Mouse (Mus musculus) spleen, postnatal 0 days (tissue): Measurements from ENCODE around the gene Olfr1113. TPM values are rescaled to one million over a fixed set of nuclear protein-coding genes. Genes with fewer than 3 reads are reported as not detected.

ENCODE experiments used
- polyA plus RNA-seq: library from polyadenylated mRNA; unstranded; fragments of >200 nt; fragmentation: Nextera tagmentation; extraction: Ambion mirVana; gene quantifications from 2 replicates; pipeline ENCODE4 v1.2.1, GENCODE M21; 2015

Olfr1113 gene
- polyA plus RNA-seq: not detected in 2 replicates

DNA sequence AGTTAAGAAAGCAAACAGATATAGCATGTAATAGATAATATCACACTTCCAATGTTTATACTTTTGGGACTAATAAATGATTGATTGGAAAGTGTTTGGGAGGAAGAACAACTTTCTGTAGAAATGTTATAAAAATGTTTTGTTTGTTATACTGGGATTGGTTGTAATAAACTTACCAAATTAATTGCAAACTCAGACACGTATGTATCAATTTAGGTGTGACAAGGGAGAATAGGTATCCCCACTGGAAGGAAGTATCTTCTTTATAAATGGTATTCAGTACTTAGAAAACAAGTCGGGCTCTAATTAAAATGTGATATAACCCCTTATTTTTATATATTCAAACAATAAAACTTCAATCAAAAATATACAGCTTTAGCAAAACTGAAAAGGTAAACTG lies at the start of gene Olfr1113:
Gene Olfr1113, plus strand, starts transcription at position 301 of the 400 bp plus-strand sequence.

DNA sequence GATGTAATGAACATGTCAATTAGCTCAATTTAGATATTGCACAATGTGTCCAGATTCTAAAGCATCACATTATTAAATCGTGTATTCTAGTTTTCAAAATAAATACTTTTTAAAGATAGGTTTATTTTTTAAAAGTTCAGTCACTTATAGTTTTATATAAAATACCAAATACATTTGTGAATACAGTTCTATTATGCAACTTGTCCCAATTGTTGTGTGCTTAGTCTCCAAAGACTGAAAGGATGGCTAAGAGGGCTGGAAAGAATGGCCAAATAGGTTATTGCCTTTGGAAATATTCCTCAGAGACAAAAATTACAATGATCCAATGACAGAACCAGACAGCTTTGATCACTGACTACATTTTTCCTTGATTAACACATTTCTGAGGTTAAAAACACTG lies 21.3 kb upstream of the Olfr1113 start, which contains the start of gene Olfr1112:
Gene Olfr1112, plus strand, starts transcription at position 301 of the 400 bp plus-strand sequence.

GRCm38 (mm10) chr2:87247713-87248112 lies 38.9 kb downstream of the Olfr1113 start, which contains the start of gene Olfr1115:
Gene Olfr1115 (plus strand): TSS chr2:87248013.

Other genes starting within 250 kb of the Olfr1113 start
- gene Olfr1099, start 248.3 kb upstream of the Olfr1113 start, polyA plus RNA-seq: not detected in 2 replicates
- gene Olfr1100, start 229.0 kb upstream of the Olfr1113 start, polyA plus RNA-seq: not detected in 2 replicates
- not detected in 2 replicates for gene Olfr1101, start 217.7 kb upstream of the Olfr1113 start, polyA plus RNA-seq
- not detected in 2 replicates for gene Olfr1102, start 210.6 kb upstream of the Olfr1113 start, polyA plus RNA-seq
- not detected in 2 replicates for gene Olfr1104, start 181.9 kb upstream of the Olfr1113 start, polyA plus RNA-seq
- gene Olfr1105, start 172.4 kb upstream of the Olfr1113 start, polyA plus RNA-seq: not detected in 2 replicates
- gene Olfr1106, start 156.7 kb upstream of the Olfr1113 start, polyA plus RNA-seq: not detected in 2 replicates
- gene Olfr1107, start 133.2 kb upstream of the Olfr1113 start, polyA plus RNA-seq: not detected in 2 replicates
- not detected in 2 replicates for gene Olfr1109, start 113.0 kb upstream of the Olfr1113 start, polyA plus RNA-seq
- not detected in 2 replicates for gene Olfr259, start 94.4 kb upstream of the Olfr1113 start, polyA plus RNA-seq
- gene Olfr1110, start 68.7 kb upstream of the Olfr1113 start, polyA plus RNA-seq: not detected in 2 replicates
- not detected in 2 replicates for gene Olfr1111, start 56.3 kb upstream of the Olfr1113 start, polyA plus RNA-seq
- not detected in 2 replicates for gene Olfr1112, start 21.2 kb upstream of the Olfr1113 start, polyA plus RNA-seq
- gene Olfr1115, start 39.0 kb downstream of the Olfr1113 start, polyA plus RNA-seq: not detected in 2 replicates
- not detected in 2 replicates for gene Olfr1116, start 58.6 kb downstream of the Olfr1113 start, polyA plus RNA-seq
- gene Olfr1118, start 98.6 kb downstream of the Olfr1113 start, polyA plus RNA-seq: not detected in 2 replicates
- gene Olfr1120, start 145.8 kb downstream of the Olfr1113 start, polyA plus RNA-seq: not detected in 2 replicates
- not detected in 2 replicates for gene Olfr1121, start 160.9 kb downstream of the Olfr1113 start, polyA plus RNA-seq
- gene Olfr1122, start 176.9 kb downstream of the Olfr1113 start, polyA plus RNA-seq: not detected in 2 replicates
- gene Olfr1123, start 207.7 kb downstream of the Olfr1113 start, polyA plus RNA-seq: not detected in 2 replicates
- gene Olfr1124, start 221.3 kb downstream of the Olfr1113 start, polyA plus RNA-seq: 0.05 TPM in 1 of 2 replicates, not detected in the other
- not detected in 2 replicates for gene Olfr1126, start 245.0 kb downstream of the Olfr1113 start, polyA plus RNA-seq